Mouse (Mus musculus) bone marrow macrophage, adult 2 months (primary cell): ENCODE measurements around the gene Nde1.

Experiments used
- CTCF ChIP-seq: IDR thresholded peaks from 2 replicates; pipeline ENCODE4 v1.5.1; 2012; ENCODE audit warnings: low read depth, mild to moderate bottlenecking, low read length, moderate library complexity
- POLR2A ChIP-seq: IDR thresholded peaks from 2 replicates; pipeline ENCODE4 v1.6.1; 2012; ENCODE audit warnings: mild to moderate bottlenecking, low read depth, low read length, borderline replicate concordance

GRCm38 (mm10) chr16:14151718-14152117 is 11.4 kb upstream of the Nde1 start:
- TF ChIP-seq POLR2A (no peak), CTCF (no peak)
